Mouse (Mus musculus) CH12.LX (cell line): ENCODE measurements at regions not wholly inside any gene's neighbourhood (a gene's known extent, or its start where the extent isn't known, plus 50 kb on each side); places are given as distances from the start of the nearest gene placed in this dataset.

Experiments used
- DNase-seq: peaks from one replicate; pipeline ENCODE4 v3.0.0-alpha.2; 2013; ENCODE audit errors: extremely low read depth
- H3K27ac ChIP-seq: 2 replicates; pipeline ENCODE4 v1.5.1; 2012; ENCODE audit warnings: low read depth, mild to moderate bottlenecking, control low read depth, moderate library complexity; ENCODE audit not compliant: insufficient read depth
- H3K27me3 ChIP-seq: replicated peaks from 2 replicates; pipeline ENCODE3; 2012; ENCODE audit warnings: inconsistent platforms
- H3K36me3 ChIP-seq, 2 experiments: replicated peaks in 1 of 2; 2 replicates each; pipeline versions ENCODE3 to v1.6.1; 2012; ENCODE audit warnings: inconsistent platforms in 1 of 2, low read length in 1 of 2, mild to moderate bottlenecking in 1 of 2, mixed read lengths in 1 of 2, moderate library complexity in 1 of 2; ENCODE audit not compliant: control insufficient read depth in 1 of 2, insufficient read depth in 1 of 2
- H3K4me1 ChIP-seq, 2 experiments: 2 replicates each; pipeline ENCODE4 v1.6.1; 2012; ENCODE audit warnings: inconsistent platforms in 1 of 2, moderate library complexity in 1 of 2; ENCODE audit not compliant: insufficient read depth in 2 of 2, control insufficient read depth in 1 of 2
- H3K4me2 ChIP-seq: 2 replicates; pipeline ENCODE4 v1.6.1; 2012; ENCODE audit warnings: low read depth, mild to moderate bottlenecking, control low read depth; ENCODE audit not compliant: poor library complexity, insufficient read depth, severe bottlenecking
- H3K4me3 ChIP-seq, 3 experiments: fragments of 150-350 bp in 1 of 3; sonication (generic) in 1 of 3; replicated peaks in 1 of 3; 2 replicates each; pipeline versions ENCODE3 to v1.5.1; 2011 to 2012; ENCODE audit warnings: low read depth in 2 of 3, low read length in 2 of 3, mild to moderate bottlenecking in 2 of 3, moderate library complexity in 2 of 3, control low read depth in 1 of 3, improper control_type of control experiment in 1 of 3, inconsistent platforms in 1 of 3, mixed read lengths in 1 of 3; ENCODE audit not compliant: poor library complexity in 1 of 3
- H3K79me2 ChIP-seq: replicated peaks from 2 replicates; pipeline ENCODE4 v1.6.1; 2012; ENCODE audit warnings: mild to moderate bottlenecking, moderate library complexity; ENCODE audit not compliant: control insufficient read depth, poor library complexity, insufficient read depth, severe bottlenecking; ENCODE audit errors: extremely low read depth
- H3K9ac ChIP-seq: 2 replicates; pipeline ENCODE4 v1.6.1; 2012; ENCODE audit warnings: low read depth, mild to moderate bottlenecking, control low read depth, moderate library complexity; ENCODE audit not compliant: insufficient read depth
- H3K9me3 ChIP-seq: replicated peaks from 2 replicates; pipeline ENCODE3; 2012; ENCODE audit warnings: low read length, inconsistent platforms, mixed read lengths
- CHD1 ChIP-seq: IDR thresholded peaks from 2 replicates; pipeline ENCODE4 v1.6.1; 2012; ENCODE audit warnings: low read depth, low read length, improper control_type of control experiment, inconsistent platforms
- EP300 ChIP-seq: IDR thresholded peaks from 2 replicates; pipeline ENCODE4 v1.6.1; 2011; ENCODE audit warnings: low read length, improper control_type of control experiment
- ETS1 ChIP-seq: conservative IDR thresholded peaks from 2 replicates; pipeline ENCODE4 v1.6.1; 2012; ENCODE audit warnings: low read depth, mild to moderate bottlenecking, inconsistent platforms, low read length, improper control_type of control experiment, moderate library complexity
- GABPA ChIP-seq: IDR thresholded peaks from 2 replicates; pipeline ENCODE4 v1.6.1; 2012; ENCODE audit warnings: low read depth, low read length, improper control_type of control experiment, inconsistent platforms; ENCODE audit not compliant: insufficient replicate concordance
- JUND ChIP-seq: conservative IDR thresholded peaks from 2 replicates; pipeline ENCODE4 v1.6.1; 2011; ENCODE audit warnings: low read depth, low read length, improper control_type of control experiment
- KAT2A ChIP-seq: IDR thresholded peaks from 2 replicates; pipeline ENCODE4 v1.6.1; 2012; ENCODE audit warnings: low read length, improper control_type of control experiment, inconsistent platforms; ENCODE audit not compliant: insufficient replicate concordance
- MAFK ChIP-seq: IDR thresholded peaks from 2 replicates; pipeline ENCODE4 v1.6.1; 2011; ENCODE audit warnings: low read length, improper control_type of control experiment; ENCODE audit not compliant: insufficient replicate concordance
- MAZ ChIP-seq: IDR thresholded peaks from 2 replicates; pipeline ENCODE4 v1.6.1; 2012; ENCODE audit warnings: low read depth, mild to moderate bottlenecking, inconsistent platforms, low read length, improper control_type of control experiment, moderate library complexity
- MXI1 ChIP-seq: IDR thresholded peaks from 2 replicates; pipeline ENCODE4 v1.6.1; 2011; ENCODE audit warnings: mild to moderate bottlenecking, low read depth, low read length, improper control_type of control experiment
- MYC ChIP-seq: IDR thresholded peaks from 2 replicates; pipeline ENCODE4 v1.6.1; 2011; ENCODE audit warnings: low read depth, mild to moderate bottlenecking, improper control_type of control experiment, low read length
- NELFE ChIP-seq: IDR thresholded peaks from 2 replicates; pipeline ENCODE4 v1.6.1; 2011; ENCODE audit warnings: low read depth, low read length, improper control_type of control experiment
- NRF1 ChIP-seq: IDR thresholded peaks from 2 replicates; pipeline ENCODE4 v1.6.1; 2014; ENCODE audit warnings: low read depth, mild to moderate bottlenecking, inconsistent platforms, low read length, improper control_type of control experiment, moderate library complexity
- PAX5 ChIP-seq: IDR thresholded peaks from 2 replicates; pipeline ENCODE4 v1.6.1; 2012; ENCODE audit warnings: low read length, inconsistent platforms, mixed read lengths
- POLR2A ChIP-seq: IDR thresholded peaks from 2 replicates; pipeline ENCODE4 v1.6.1; 2011; ENCODE audit warnings: low read depth, mild to moderate bottlenecking, improper control_type of control experiment, low read length
- TCF12 ChIP-seq: IDR thresholded peaks from 2 replicates; pipeline ENCODE4 v1.6.1; 2014; ENCODE audit warnings: low read depth, mild to moderate bottlenecking, inconsistent platforms, low read length, improper control_type of control experiment
- UBTF ChIP-seq: IDR thresholded peaks from 2 replicates; pipeline ENCODE4 v1.6.1; 2012; ENCODE audit warnings: low read depth, mild to moderate bottlenecking, inconsistent platforms, low read length, improper control_type of control experiment, moderate library complexity
- ZC3H11A ChIP-seq: IDR thresholded peaks from 2 replicates; pipeline ENCODE4 v1.6.1; 2012; ENCODE audit warnings: low read depth, mild to moderate bottlenecking, inconsistent platforms, low read length, improper control_type of control experiment
- ZKSCAN1 ChIP-seq: IDR thresholded peaks from 2 replicates; pipeline ENCODE4 v1.6.1; 2012; ENCODE audit warnings: low read depth, inconsistent platforms, low read length, improper control_type of control experiment, borderline replicate concordance
- ZMIZ1 ChIP-seq: IDR thresholded peaks from 2 replicates; pipeline ENCODE4 v1.6.1; 2012; ENCODE audit warnings: low read depth, mild to moderate bottlenecking, inconsistent platforms, low read length, improper control_type of control experiment
- dilution Hi-C: fragments of 300-500 bp; cut with MboI; formaldehyde crosslinking; loops from 2 replicates; pipeline ENCODE4 v1.14.3; 2020; ENCODE audit warnings: low sequenced_read_pairs; ENCODE audit not compliant: extremely low pct_unique_long_range_greater_than_20kb, extremely low pct_ligation_motif_present
- in situ Hi-C: fragments of 300-500 bp; cut with MboI; formaldehyde crosslinking; loops from 3 replicates; pipeline ENCODE4 v1.14.3; 2019; ENCODE audit warnings: low sequenced_read_pairs, low pct_ligation_motif_present, low pct_unique_long_range_greater_than_20kb, mixed read lengths

DNA sequence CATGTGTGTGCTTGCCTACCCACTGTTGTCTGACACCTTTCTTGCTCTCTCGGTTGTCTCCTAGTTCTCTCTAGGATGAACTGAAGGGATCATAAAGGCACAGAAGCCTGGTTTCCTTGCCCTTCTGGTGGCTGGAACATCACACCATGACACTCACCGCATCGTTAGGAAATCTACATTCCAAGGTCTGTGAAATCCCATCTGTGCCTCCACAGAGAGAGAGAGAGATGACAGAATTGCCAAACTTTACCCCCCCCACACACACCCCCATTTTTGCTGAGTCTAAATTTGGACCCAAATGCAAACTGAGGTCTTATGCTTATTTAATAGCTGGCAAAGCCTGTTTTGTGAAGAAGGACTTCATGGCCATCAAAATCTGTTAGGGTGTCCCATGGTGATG lies 64.5 kb downstream of the Tmem30b start:
- Histone ChIP-seq H3K27me3 (no peaks in the 10 kb centered on the region), H3K4me2 (no peak overlapping the region), H3K9ac (no peak overlapping the region), H3K27ac (no peak overlapping the region), H3K9me3 (no peaks in the 10 kb centered on the region)
- dilution Hi-C loops: no loop called here
- no peak for TF ChIP-seq ZMIZ1
- TF ChIP-seq ZC3H11A: no peak
- TF ChIP-seq JUND: no peak
- TF ChIP-seq KAT2A: no peak
- TF ChIP-seq MAFK: no peak
- TF ChIP-seq EP300: no peak
- no peak for TF ChIP-seq ETS1
- TF ChIP-seq NRF1: no peak
- no peak for TF ChIP-seq CHD1
- no peak for TF ChIP-seq MXI1
- TF ChIP-seq PAX5: no peak
- TF ChIP-seq, all 38 proteins: peak for 0
- Histone ChIP-seq H3K4me1 (peaks cover 7 to 16% of the 10 kb centered on the region in 2 experiments; a peak in 3 of 4 replicates), H3K79me2 (no peaks in the 10 kb centered on the region), H3K4me3 (no peak overlapping the region), H3K36me3 (no peaks in the 10 kb centered on the region)
- in situ Hi-C loops: no loop called here
- DNase-seq: no peak

- in situ Hi-C loops: no loop called here
- TF ChIP-seq GABPA: no peak
- no peak for TF ChIP-seq MAZ
- no peak for TF ChIP-seq UBTF
- TF ChIP-seq MYC: no peak
- TF ChIP-seq MAFK: no peak
- no peak for TF ChIP-seq TCF12
- no peak for TF ChIP-seq POLR2A
- TF ChIP-seq ZKSCAN1: no peak
- no peak for TF ChIP-seq NRF1
- TF ChIP-seq ETS1: no peak
- no peak for TF ChIP-seq JUND
- TF ChIP-seq NELFE: no peak
- no peaks in the 10 kb centered on the region for H3K79me2 ChIP-seq
- DNase-seq: no peak
- H3K4me2 ChIP-seq: no peak overlapping the region
- dilution Hi-C loops: no loop called here
- H3K36me3 ChIP-seq: no peaks in the 10 kb centered on the region
- H3K4me3 ChIP-seq: no peak overlapping the region
- no peak overlapping the region for H3K27ac ChIP-seq
- no peaks in the 10 kb centered on the region for H3K9me3 ChIP-seq
- no peaks in the 10 kb centered on the region for H3K27me3 ChIP-seq
- peaks cover 7 to 16% of the 10 kb centered on the region in 2 experiments; a peak in 3 of 4 replicates for H3K4me1 ChIP-seq
- H3K9ac ChIP-seq: no peak overlapping the region
These were observed 65.0 kb downstream of the Tmem30b start for GRCm38 (mm10) chr12:73481165-73481564.
